Mouse (Mus musculus) spleen, postnatal 14 days (tissue): ENCODE measurements around the gene Catsperz.

Experiments used
- DNase-seq, 2 experiments: peaks; one replicate each; pipeline ENCODE4 v3.0.0; 2021 to 2022; ENCODE audit warnings: low spot score in 2 of 2

The Catsperz gene

DNA sequence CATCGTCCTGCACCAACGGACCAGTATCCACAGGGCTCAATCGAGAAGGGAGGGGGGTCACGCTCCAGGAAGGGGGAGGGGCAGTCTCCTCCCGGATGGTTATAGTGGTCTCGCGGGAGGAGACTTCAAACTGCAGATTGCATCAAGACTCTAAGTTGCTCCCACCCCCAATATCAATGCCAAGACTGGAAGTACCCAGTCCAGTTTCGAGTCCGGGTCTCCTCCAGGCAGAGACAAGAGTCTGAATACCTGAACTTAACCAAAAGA lies at the start of gene Catsperz:
Catsperz (minus strand) TSS at position 74 of the 267 bp plus-strand sequence.
- DNase-seq = no peak

- DNase-seq = peak; percentile 53 to 69
These were observed 49.3 kb upstream of the Catsperz start, which contains the start of gene Ppp1r14b for GRCm38 (mm10) chr19:6974211-6975205. TSS of gene Ppp1r14b (plus strand) at chr19:6974968.

DNA sequence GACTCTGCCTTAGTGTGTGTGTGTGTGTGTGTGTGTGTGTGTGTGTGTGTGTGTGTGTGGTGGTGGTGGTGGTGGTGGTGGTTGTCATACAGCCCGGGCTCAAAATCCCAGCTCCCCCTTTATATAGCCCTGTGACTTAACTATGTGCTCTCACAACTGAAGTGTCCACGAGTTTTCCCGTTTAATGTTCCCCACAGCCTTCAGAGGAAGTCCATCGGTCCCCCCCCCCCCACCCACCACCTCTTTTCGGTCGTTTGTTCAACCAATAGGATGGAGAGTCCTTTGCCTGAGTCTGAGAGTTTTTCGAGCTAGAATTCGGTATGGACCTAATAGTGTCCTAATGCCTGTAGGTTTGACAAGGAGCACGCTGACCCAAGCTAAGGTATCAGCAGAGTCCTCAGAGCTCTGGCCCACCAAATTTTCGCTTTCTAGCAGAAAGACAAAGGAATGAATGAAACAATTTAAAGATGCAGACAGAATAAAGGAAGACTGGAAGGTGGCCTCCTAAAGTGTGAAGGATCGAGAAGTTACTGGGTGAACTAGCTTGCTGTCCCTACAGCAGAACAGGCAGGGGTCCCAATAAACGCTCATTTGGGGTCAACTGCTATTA lies 48.5 kb upstream of the Catsperz start:
- no peak for DNase-seq

- no peak for DNase-seq
These were observed 47.2 kb upstream of the Catsperz start for GRCm38 (mm10) chr19:6972247-6972917.

DNA sequence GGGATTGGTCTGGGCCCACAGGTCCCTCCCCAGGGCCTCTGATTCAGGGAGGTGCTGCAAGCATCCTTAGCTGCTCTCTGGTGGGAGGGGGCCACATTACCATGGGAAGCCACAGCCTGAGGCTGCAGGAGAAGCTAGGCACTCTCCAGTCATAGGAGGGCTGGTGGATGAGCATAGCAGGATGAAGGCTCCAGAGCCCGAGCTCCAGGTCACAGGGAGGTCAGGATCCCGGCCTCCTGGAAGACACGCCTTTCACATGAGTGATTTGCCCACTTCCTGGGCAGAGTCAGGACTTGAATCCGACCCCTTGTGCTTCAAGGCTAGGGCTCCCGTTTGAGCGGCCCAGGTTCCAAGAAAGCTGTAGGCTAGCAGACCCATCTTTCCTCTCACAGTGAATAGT lies 46.5 kb upstream of the Catsperz start:
- no peak for DNase-seq

DNA sequence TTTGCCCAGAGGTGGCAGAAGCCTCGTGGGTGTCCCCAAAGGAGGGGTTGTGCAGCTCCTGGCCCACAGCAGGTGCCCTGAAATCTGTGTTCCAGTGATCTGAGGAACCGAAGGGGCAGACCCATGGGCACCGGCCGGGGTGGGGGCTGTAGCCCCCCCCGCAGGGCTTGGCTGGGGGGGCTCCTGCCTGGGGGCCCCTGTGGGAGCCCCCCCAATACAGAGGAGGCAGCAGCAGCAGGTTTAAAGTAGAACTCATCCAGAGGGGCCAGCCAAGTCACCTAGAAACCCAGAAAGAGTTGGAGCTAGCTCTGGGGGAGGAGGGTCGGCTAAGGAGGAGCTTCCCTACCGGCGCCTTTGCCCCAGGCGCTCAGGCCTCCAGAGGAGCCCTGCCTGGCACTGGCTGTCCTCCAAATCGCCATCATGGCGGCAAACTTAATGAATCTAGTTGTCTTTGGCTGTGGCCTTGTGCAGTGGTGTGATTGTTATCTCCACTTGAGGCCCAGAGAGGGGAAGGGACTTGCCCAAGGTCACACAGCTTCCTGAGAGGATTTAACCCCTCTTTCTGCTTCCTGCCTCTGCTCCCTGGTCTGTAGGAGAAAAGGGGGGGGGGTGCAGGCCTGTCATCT lies 45.4 kb upstream of the Catsperz start:
- no peak for DNase-seq

GRCm38 (mm10) chr19:6969665-6970381 lies 44.6 kb upstream of the Catsperz start:
- DNase-seq = peak; percentile 54 to 68

GRCm38 (mm10) chr19:6969291-6969664 lies 44.1 kb upstream of the Catsperz start:
- DNase-seq = no peak

GRCm38 (mm10) chr19:6968491-6969271 lies 43.5 kb upstream of the Catsperz start:
- no peak for DNase-seq

DNA sequence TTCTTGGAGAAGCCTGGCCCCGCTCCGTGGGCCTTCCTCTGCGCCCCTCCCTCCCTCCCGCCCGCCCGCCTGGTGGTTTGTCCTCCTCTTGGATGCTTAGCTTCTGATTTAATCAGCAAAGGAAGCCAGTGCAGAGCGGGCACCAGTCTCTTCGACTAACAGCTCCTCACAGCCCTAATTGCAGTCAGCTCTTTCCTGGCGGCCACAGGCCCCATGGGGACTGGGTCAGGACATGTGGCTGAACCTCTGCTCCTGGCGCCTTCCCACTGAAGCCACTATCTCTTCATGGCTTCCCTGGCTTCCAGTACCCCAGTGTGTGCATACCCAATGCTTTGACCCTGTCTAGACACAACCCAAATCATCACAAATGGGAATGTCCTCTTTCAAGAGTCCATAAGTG lies 31.3 kb upstream of the Catsperz start:
- no peak for DNase-seq

- no peak for DNase-seq
These were observed 30.2 kb upstream of the Catsperz start for GRCm38 (mm10) chr19:6955424-6955823.

DNA sequence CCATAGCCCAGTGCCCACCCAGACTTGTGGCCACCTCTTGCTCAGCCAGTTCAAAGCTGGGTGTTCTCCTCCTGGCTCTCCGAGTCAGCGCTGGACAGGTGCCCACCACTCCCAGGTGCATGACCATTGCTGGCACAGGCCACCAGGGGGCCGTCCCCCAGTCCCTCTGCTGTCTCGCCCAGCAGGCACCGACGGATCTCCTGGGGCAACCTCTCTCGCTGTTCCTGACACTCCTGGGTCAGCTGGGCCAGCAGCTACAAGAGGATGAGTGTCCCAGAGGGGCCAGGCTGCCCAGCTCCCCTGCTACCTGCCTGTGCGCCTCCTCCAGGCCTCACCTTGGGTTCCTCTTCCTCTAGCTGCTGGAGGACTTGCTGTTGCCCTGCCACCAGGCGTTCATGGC lies 28.9 kb upstream of the Catsperz start:
- peak in 1 of 2 experiments; percentile 38 for DNase-seq

DNA sequence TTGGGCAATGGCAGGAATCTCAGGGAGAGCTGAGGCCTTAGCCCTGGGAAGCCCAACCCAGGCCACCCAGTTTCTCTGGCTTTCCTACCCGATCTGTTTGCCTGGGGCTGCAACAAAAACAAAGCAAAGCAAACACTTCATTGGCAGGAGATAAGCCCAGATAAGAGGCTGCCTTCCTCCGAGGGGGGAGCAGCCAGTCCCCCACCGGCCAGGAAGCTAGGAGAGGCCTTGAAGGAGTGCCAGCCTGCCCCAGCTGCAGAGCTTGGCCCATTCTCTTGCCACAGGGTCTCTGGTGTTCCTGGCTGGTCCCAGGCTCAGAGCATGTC lies 27.5 kb upstream of the Catsperz start:
- DNase-seq = no peak

DNA sequence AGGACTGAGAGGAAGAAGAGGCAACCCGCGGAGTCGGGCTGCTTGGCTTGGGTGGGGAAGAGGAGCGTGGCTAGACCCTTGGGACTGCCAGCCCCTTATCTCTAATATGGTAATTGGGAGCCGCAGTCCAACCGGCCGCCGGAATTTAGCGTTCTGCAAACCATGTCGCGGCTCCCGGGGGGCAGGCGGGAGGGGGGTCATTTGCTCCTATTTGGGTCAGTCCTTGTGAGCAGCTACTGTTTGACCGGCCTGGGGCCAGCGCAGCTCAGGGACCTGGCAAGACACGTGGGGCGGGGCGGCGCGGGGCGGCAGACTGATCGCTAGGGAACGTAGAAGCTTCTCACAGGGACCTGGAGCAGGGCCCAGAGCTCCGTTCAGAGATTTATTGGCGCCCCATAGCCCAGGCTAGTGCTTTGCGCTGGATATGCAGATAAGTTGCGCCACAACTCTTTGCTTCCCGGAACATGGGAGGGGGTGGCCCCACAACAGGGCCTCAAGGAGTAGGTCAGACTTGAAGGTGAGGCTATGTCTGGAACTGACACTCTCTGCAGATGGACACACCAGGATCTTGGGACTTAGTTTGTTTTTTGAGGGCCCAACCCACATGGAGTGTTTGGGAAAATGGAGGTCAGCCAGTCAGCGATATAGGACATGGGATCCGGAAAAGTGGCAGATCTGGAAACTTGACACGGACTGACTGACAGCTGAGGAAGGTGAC lies 27.0 kb upstream of the Catsperz start:
- peak in 1 of 2 experiments; percentile 47 for DNase-seq

DNA sequence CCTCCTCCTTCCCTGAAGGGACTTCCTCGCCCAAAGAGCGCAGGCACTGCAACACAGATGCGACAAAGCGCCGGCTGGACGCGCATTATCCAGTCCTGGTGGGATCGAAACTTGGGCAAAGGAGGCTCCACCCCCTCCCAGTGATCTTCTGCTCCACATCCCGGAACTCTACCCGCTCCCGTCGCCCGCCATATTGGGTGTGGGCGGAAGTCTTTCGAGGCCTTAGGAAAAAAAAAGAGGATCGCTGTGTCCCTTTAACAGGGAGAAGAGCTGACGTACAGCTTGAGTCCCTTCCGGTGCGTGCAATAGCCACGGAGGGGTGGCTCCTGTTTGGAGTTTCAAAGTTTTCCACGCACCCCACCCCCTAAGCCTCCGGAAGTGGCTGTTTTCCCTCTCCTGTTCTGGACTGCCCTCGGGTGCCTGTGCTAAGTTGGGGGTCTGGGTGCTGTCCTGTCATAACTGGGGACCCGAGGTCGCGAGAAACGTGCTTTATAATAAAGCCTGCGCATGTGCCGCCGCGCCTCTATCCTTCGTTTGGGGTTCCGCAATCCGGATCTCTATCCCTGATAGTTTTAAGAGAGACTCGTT lies 26.3 kb upstream of the Catsperz start:
- peak; percentile 57 to 70 for DNase-seq

GRCm38 (mm10) chr19:6950613-6951153 lies 25.5 kb upstream of the Catsperz start:
- no peak for DNase-seq

DNA sequence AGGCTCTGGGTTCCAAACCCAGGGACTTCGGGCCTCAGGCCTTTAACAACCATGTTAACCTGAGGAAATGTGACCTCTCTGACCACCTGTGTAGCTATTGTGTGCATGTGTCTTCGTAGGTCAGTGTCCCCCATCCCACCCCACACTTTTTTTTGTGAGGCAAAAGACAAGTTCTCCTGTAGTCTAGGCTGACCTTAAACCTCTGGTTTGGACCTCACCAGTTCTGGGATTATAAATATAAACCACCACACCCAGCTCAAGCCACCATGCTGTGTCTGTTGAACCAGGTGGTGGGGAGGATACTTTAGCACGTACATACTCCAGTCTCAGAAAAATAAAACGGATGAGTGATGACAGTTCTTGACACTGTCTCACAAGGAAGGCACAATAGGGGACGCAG lies 24.8 kb upstream of the Catsperz start:
- no peak for DNase-seq

- no peak for DNase-seq
These were observed 24.4 kb upstream of the Catsperz start for GRCm38 (mm10) chr19:6949532-6949931.

GRCm38 (mm10) chr19:6948186-6948585 lies 23.0 kb upstream of the Catsperz start:
- no peak for DNase-seq
